Mouse (Mus musculus) thymus, adult 2 months (tissue): ENCODE data around the gene Mrgpra2b.

Experiments used
- CTCF ChIP-seq: fragments of 200-500 bp; IDR thresholded peaks from 2 replicates; pipeline ENCODE4 v1.5.1; 2012; ENCODE audit warnings: mild to moderate bottlenecking, control low read depth, low read length, moderate library complexity, borderline replicate concordance; ENCODE audit not compliant: control insufficient read depth, poor library complexity, insufficient read depth; ENCODE audit errors: extremely low read depth
- POLR2A ChIP-seq: fragments of 200-500 bp; IDR thresholded peaks from 2 replicates; pipeline ENCODE4 v1.6.1; 2012; ENCODE audit warnings: mild to moderate bottlenecking, low read length, control low read depth, moderate library complexity; ENCODE audit not compliant: control insufficient read depth, poor library complexity, insufficient read depth; ENCODE audit errors: extremely low read depth

DNA sequence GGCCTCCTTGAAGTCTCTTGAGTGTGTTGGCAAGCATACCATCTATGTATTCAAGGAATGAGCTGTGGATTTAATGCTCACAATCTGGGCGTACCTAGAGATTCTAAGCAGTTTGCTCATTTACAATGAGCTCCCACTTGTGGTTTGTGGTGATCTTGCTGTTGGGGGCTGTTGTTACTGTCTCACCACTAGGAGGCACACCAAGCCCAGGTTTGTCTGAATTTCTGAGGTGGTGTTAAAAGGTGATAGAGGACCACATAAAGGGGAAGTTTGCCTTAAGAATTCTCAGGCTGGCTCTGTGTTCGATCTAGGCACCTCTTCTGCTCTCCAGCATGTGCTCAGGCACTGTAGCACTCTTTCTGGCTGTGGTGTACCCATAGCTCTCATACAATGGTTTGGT, 13.6 kb downstream of the Mrgpra2b start:
- TF ChIP-seq POLR2A (no peak), CTCF (no peak)
